Mouse (Mus musculus): ENCODE measurements at regions not wholly inside any gene's neighbourhood (a gene's known extent, or its start where the extent isn't known, plus 50 kb on each side); places are given as distances from the start of the nearest gene placed in this dataset.

- CTCF ChIA-PET = no interaction called here
- POLR2A ChIA-PET = no interaction called here
These were observed 299.8 kb upstream of the Pou3f3 start for GRCm38 (mm10) chr1:42395651-42396260.

DNA sequence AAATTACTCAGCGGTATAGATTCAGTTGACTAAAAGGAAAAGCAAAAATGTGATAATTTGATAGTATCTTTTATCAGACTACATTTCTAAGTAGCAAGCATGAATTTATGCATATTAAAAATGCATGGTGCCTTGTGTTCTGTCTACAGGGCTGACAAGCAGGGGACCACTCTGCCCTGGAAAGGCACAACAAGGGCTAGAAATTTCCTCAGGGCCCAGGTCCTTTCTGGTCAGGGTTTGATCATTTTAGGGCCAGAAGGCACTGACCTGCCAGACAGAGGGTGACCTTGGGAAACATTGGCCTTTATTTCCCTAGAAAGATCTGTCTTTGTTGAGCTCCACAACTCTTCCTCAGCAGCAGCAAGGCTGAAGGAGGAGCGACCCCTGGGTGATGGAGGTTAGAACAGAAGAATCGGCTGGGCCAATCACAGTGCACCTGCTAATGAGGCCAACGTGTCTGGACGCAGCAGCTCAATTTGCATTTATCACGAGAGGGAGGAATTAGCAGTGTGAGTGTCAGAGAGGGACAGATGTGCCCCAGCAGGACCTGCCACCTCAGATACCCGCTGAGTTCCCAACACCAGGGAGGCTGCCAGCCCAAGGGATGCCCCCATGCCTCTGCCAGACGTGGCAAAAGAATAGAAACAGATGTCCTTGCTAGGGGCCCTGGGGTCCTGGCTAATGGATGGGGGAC lies 297.0 kb upstream of the Pou3f3 start:
- CTCF ChIA-PET = no interaction called here
- POLR2A ChIA-PET = no interaction called here

DNA sequence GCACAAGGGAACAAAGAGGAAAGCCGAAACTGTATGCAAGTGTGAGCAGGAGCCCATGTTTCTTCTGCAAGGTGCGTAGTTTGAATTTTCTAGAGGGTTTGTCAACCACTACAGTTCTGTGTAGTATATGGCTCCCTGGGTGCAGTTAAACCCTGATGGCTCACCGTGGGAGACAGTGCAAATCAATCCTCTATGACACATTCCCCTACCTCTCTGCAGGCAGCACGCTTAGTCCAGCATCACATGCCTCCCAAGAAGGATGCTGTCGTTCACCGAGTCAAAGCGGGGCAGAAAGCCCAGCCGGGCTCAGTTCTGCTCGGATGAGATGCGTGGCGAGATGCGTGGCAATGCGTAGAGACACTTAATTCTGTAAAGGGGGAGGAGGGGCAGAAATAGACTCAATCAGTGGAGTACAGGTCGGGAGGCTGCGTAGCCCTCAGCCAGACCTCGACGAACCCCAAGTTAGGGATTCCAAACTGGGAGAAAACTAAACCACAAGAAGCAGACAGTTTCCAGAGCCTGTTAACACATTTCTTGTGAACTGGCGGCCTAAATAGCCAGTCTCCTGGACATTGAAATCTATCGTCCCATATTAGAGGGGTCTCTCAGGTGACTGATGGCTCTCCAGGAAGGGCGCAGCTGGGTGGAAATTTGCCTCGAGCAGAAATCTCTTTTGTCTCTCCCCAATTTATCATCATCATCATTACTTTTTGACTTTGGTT lies 279.6 kb upstream of the Pou3f3 start:
- CTCF ChIA-PET = no interaction called here
- POLR2A ChIA-PET = no interaction called here

DNA sequence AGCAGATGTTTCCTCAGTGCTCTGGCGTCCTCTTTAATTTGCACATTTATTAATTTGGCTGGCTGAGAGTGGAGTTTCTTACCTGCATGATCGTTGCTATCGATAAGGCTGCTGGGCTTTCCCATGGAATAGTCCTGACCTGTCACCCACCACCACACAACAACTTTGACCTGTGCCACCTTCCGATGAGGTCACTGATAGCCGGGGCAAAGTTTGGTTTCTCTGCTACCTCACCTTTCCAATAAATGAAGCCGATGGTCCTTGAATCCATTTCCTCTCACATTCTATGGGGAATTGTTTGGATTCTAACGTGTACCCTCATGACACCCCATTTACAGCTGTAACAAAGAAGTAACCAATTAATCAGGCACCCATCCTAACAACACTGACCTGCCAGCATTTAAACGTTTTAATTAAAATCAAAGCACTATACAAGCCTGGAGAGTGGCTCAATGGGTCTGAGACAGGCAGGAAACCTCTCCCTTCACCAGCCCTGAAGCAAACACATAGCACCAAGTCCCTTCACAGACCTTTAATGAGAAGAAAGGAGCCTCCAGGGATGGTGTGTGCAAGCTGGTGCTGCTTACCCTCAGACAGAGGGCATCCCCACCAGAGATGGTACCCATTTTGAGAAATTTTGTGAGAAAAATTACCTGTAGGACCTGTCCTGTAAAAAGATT lies 278.9 kb upstream of the Pou3f3 start:
- ChIA-PET CTCF (no interaction called here), POLR2A (no interaction called here)

- ChIA-PET POLR2A (no interaction called here), CTCF (no interaction called here)
These were observed 277.8 kb upstream of the Pou3f3 start for GRCm38 (mm10) chr1:42417815-42418214.

DNA sequence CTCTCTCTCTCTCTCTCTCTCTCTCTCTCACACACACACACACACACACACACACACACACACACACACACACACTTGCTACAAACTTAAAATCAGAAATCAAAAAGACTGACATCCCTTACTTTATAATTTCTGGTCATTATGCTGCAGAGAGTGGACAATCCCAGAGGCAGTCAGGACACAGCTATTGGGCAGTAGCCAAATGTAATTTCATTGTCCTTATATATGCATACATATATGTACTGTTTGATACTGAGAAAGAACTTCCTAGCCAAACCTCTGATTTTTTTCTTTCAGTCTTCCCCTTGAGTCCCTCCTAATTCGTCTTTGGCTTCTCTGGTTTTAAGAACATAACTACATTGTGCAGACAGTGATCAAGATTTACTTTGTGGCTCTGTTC lies 277.3 kb upstream of the Pou3f3 start:
- POLR2A ChIA-PET = no interaction called here

GRCm38 (mm10) chr1:42436366-42436998 lies 259.1 kb upstream of the Pou3f3 start:
- ChIA-PET POLR2A (interaction anchor here in 1 of 4 experiments (0.6 kb wide), 1 partner anchor 238 kb away, joined by 3 read pairs; no protein-coding TSS in a partner anchor), CTCF (no interaction called here)

More for the DNA sequence above, 277.3 kb upstream of the Pou3f3 start:
- CTCF ChIA-PET = no interaction called here

DNA sequence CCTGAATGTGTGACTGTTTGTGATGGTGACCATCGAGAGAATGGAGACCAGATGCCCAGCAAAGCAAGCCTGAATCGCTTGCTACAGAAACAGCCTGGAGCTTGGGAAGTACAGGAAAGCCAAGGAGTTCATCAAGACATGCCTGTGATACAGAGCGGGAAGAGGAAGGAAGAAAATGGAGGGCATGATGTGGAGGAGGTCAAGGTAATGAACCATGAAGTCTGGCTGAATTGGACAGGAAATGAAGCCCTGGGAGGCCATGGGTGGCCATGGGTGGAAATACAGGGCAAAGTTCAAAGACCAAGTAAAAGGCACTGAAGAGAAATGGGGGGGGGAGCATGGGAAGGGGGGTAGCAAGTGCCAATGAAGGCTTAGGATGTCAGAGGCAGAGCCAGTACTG lies 227.2 kb upstream of the Pou3f3 start:
- CTCF ChIA-PET = no interaction called here
- POLR2A ChIA-PET = no interaction called here

DNA sequence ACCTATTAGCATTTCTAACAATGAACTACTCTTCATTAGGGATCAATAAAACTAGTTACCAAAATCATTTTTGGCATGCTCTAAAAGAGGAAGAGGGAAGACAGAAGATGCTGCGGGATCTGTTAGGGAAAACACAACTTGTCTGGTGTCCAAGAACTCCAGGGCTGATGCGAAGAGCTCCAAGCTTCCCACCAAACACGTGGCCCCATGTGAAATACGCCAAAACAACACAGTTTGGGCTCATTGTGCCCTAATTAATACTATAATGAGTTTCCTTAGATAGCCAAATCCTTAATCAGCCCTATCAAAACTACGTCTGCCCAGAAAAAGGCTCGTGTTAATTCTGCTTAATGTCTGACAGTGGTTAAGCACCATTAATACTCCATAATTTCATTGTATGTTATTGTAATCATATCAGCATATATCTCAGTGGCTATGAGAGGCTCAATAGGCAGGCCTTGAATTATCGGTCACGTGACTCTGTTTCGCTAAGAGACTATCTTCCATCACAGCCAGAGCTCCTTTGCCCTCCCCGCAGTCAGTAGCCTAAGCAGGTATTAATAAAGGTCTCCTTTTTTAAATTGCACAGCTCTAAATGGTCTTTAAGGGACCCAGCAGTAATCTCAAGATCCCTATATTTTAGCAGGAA lies 223.6 kb upstream of the Pou3f3 start:
- CTCF ChIA-PET = no interaction called here
- POLR2A ChIA-PET = interaction anchor here in 1 of 4 experiments (0.7 kb wide), 1 partner anchor 117 kb away, joined by 3 read pairs; no protein-coding TSS in a partner anchor

DNA sequence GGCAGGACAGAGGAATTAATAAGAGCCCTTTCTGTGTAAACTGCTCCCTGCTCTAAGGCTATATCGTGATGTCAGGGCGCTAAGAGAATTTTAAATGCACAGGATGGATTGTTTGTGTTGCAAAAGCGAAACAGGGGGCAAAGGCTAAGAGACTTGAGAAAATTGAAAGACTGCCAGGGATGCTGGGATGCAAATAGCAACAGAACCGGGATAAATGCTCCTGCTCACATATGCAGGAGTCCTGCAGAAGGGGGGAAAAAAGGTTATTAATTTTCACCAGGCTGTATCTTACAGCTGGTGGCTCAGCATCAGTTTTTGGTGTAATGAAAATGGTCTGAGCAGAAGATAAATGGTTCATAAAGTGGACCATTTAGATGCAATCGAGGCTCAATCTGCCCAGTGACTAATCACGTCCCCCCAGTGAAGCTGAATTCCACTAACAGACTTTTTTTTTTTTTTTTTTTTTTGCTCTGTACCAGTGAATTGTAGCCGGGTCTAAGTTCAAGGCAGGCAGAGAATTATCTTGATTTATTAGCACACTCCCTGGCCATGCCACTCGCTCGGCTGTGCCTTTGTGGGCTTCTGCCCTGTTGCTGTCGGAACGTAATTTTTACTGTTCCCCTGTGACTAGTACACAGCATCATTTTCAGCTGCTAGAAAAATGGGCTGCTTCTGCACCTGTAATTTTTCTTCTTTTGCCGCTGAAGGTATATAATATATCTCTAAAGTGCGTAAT lies 222.9 kb upstream of the Pou3f3 start:
- ChIA-PET POLR2A (interaction anchor here in 1 of 4 experiments (0.7 kb wide), 1 partner anchor 116 kb away, joined by 3 read pairs; no protein-coding TSS in a partner anchor), CTCF (no interaction called here)

GRCm38 (mm10) chr1:42474197-42474596 lies 221.4 kb upstream of the Pou3f3 start:
- ChIA-PET POLR2A (interaction anchor here in 1 of 4 experiments (0.6 kb wide), 1 partner anchor 921 kb away, joined by 3 read pairs; no protein-coding TSS in a partner anchor), CTCF (no interaction called here)

DNA sequence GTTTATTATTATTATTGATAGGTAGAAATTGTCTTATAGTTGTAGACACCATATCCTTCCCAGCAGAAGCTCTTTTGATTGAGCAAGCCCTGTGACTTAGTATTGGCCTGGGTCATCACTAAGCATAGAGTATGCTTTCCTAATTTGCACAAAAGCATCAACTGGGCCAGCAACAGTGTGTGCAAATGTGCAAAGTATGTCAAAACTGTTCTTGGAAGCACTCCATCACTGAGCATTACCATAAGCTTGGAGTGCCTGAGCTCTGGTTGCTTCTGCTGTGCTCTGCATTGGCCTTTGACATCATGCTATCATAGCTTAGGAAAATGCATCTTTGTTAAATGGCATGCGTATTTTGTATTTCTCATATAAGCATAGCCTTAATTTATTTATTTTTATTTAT lies 220.7 kb upstream of the Pou3f3 start:
- ChIA-PET CTCF (no interaction called here), POLR2A (no interaction called here)

DNA sequence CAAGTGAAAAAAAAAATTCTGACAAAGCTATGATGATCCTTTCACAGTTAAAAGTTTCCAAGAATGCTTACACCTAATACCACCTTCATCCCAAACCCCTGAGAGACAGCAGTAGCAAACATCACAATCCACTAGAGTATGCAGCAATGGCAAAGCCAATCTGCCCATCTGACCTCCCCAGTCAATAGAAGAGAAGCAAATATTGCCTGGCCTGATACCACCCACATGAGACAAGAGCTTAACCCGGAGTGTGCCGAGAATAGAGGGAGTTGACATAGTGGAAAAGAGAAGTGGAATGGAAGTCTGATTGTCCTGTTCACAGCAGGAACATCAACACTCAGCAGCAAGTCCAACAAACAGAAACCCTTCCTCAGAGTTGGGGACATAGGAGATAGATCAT lies 219.9 kb upstream of the Pou3f3 start:
- ChIA-PET POLR2A (no interaction called here), CTCF (no interaction called here)

GRCm38 (mm10) chr1:42480348-42480920 lies 215.1 kb upstream of the Pou3f3 start:
- POLR2A ChIA-PET = no interaction called here

DNA sequence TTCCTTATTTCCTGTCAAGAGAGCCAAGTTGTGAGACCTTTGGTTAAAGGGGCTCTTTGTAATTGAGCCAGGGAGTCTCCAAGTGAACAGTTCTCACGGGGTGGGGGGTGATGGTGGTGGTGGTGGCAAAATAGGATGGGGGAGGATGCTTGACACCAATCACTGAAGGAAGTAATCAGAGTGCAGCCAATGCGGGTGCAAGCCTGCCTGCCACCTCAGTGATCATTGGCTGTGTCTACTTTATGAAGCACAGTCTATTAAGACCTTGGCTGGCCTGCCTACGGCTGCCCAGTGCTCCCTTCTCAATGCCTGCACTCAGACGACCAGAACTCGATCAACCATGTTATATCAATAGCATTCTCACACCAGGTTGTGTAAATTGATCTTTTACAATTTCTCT lies 206.0 kb upstream of the Pou3f3 start:
- ChIA-PET POLR2A (interaction anchor here in 1 of 4 experiments (0.6 kb wide), 1 partner anchor 799 kb away, joined by 3 read pairs; no protein-coding TSS in a partner anchor), CTCF (no interaction called here)

More at GRCm38 (mm10) chr1:42480348-42480920, 215.1 kb upstream of the Pou3f3 start:
- CTCF ChIA-PET = no interaction called here

- POLR2A ChIA-PET = interaction anchor here in 1 of 4 experiments (0.6 kb wide), 1 partner anchor 66 kb away, joined by 3 read pairs; no protein-coding TSS in a partner anchor
These were observed 204.5 kb upstream of the Pou3f3 start for GRCm38 (mm10) chr1:42490856-42491643.

GRCm38 (mm10) chr1:42491644-42492277 lies 203.8 kb upstream of the Pou3f3 start:
- POLR2A ChIA-PET = no interaction called here

More at GRCm38 (mm10) chr1:42490856-42491643, 204.5 kb upstream of the Pou3f3 start:
- CTCF ChIA-PET = interaction anchor here in 2 of 4 experiments (1.1 kb wide), 2 partner anchors 9 to 681 kb away, joined by 3 to 4 read pairs; no protein-coding TSS in a partner anchor

More at GRCm38 (mm10) chr1:42491644-42492277, 203.8 kb upstream of the Pou3f3 start:
- CTCF ChIA-PET = interaction anchor here in 3 of 4 experiments (0.7 to 1.1 kb wide), 3 partner anchors 10 to 682 kb away, joined by 3 to 4 read pairs (median 3); no protein-coding TSS in a partner anchor
